Mouse (Mus musculus) stomach, postnatal 0 days (tissue): Measurements from ENCODE around the gene Tnrc6b.

Source experiments
- CTCF ChIP-seq: IDR thresholded peaks from 2 replicates; pipeline ENCODE4 v1.5.1; 2016; ENCODE audit warnings: antibody characterized with exemption, low read depth, mild to moderate bottlenecking, moderate library complexity
- EP300 ChIP-seq: optimal IDR thresholded peaks from 2 replicates; pipeline ENCODE3; 2016; ENCODE audit warnings: antibody characterized with exemption

DNA sequence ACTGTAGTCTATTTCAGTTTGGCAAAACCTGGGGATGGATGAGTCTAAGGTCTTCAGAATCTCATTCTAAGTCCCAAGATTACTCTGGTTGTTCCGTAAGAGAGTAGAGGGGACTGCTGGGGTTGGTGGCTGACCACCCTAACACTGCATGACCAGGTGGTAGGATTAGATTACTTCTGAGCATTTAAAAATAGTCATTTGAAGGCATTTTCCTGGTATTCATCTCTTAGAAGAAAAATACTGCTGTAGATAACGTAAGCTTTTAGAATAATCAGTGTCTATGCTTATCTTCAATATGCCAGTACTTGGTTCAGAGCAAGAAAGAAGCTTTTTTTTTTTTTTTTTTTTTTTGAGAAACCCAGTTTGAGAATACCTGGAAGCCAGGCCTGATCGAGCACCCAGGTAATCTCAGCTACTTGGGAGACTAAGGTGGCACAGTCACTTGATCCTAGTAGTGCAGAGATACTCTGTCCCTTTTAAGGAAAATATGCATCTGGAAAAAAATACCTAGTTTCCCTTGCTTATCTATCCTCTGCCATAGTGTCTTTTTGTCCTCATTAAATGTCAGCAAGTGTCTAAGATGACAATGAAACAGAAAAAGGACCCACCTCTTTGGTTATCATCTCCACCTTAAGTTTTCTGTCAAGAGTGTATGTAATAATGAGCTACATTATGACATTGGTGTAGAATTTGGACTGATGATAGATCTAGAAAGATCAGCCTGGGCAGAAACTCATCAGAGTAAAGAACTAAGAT is 33.7 kb downstream of the Tnrc6b start:
- TF ChIP-seq CTCF (no peak), EP300 (no peak)
